Mouse (Mus musculus) spleen, adult 2 months (tissue): Measurements from ENCODE around the gene Cep152.

Experiments used
- CTCF ChIP-seq: fragments of 200-500 bp; IDR thresholded peaks from 2 replicates; pipeline ENCODE4 v1.5.1; 2011; ENCODE audit warnings: mild to moderate bottlenecking, inconsistent platforms; ENCODE audit not compliant: insufficient read depth, insufficient read length, insufficient replicate concordance; ENCODE audit errors: extremely low read depth
- POLR2A ChIP-seq: fragments of 200-500 bp; IDR thresholded peaks from 2 replicates; pipeline ENCODE4 v1.6.1; 2011; ENCODE audit warnings: low read depth, low read length, inconsistent platforms

DNA sequence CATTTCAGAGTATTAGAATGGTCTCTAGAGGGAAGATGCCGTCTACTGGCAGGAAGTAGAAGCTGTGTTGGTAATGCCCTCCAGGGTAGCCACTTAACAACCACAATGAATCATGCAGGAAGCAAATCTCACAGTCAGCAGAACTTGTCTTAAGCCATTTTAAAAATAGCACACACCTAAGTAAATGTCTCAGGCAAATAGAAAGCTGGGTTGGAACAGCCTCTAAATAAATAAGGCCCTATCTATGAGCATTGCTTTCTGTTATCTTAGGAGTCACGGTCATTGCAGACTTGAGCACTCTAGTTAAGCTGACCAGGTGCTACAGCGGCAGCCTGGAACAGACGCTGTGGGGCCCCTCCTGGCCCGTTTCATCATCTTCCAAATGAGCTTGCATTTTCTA, 42.3 kb upstream of the Cep152 start:
- no peak for TF ChIP-seq POLR2A
- TF ChIP-seq CTCF, result no peak
